Mouse (Mus musculus) left cerebral cortex, adult 6 months (tissue): ENCODE measurements around the gene Spag6. TPM values are rescaled to one million over a fixed set of nuclear protein-coding genes. Genes with fewer than 3 reads are reported as not detected.

Source experiments
- long read RNA-seq, 2 experiments: library from polyadenylated mRNA; unstranded; transcript quantifications; one replicate each; pipeline ENCODE4 v2.0.0; 2019 to 2020
- polyA plus RNA-seq: library from polyadenylated mRNA; unstranded; fragments of <200 nt; fragmentation: Nextera tagmentation; gene quantifications from 2 replicates; pipeline ENCODE4 v1.2.3, GENCODE M21; 2021

The Spag6 gene
- polyA plus RNA-seq = 5.9 and 6.1 TPM in 2 replicates
- long read RNA-seq, experiment 1, transcript Spag6-201 (11 exons, 2,458 nt) = major isoform, 16 of 30 reads
- long read RNA-seq, experiment 1, partial matches to known transcripts = 4 of 30 reads
- long read RNA-seq, experiment 1, other reads (novel, unspliced or antisense) = 10 of 30 reads
- long read RNA-seq, experiment 2, partial matches to known transcripts = 2 of 7 reads
- long read RNA-seq, experiment 2, other reads (novel, unspliced or antisense) = 1 of 7 reads

GRCm38 (mm10) chr2:18693871-18694610 lies at the start of gene Spag6:
Gene Spag6 (plus strand): TSS chr2:18694032.

DNA sequence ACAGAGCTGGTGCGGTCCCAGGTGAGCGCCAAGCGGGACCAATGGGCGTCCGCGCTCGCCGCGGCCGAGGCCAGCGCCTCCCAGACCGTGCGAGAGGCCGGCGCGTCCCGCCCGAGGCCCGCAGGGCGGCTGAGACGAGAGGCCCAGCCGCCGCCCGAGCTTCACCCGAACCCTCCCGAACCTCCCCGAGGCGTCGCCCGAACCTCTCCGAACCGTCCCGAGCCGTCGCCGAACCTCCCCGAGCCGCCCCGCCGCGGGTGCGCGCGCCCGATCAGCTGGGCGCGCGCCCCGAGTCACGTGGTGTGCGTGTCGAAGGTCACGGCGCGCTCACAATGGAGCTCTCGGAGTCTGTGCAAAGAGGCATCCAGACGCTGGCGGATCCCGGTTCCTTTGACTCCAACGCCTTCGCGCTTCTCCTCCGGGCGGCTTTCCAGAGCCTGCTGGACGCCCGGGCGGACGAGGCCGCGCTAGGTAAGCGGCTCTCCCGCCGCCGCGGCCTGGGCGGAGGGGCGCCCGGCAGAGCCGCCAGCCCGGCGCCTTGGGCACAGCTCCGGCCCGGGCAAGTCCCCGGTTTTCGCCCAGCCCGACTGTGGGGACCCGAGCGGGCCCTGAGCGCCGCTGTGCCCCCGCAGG lies 21.6 kb upstream of the Spag6 start, which contains the start of gene Commd3:
Commd3 (plus strand) TSS at position 252 of the 633 bp plus-strand sequence.

GRCm38 (mm10) chr2:18676936-18677491 lies 16.8 kb upstream of the Spag6 start, which contains the start of gene Bmi1:
Gene Bmi1 (plus strand): TSS chr2:18677018.

Other genes with a start within 250 kb of the Spag6 start
- gene Commd3, start 21.6 kb upstream of the Spag6 start, polyA plus RNA-seq = 181 and 188 TPM in 2 replicates
- gene Bmi1, start 17.0 kb upstream of the Spag6 start, polyA plus RNA-seq = 6.5 and 7.7 TPM in 2 replicates